Mouse (Mus musculus) CH12F3 (cell line): ENCODE results near the gene Tmem8b.

Source experiments
- in situ Hi-C: fragments of 300-500 bp; cut with MboI; formaldehyde crosslinking; loops from 2 replicates; pipeline ENCODE4 v1.14.3; 2020; ENCODE audit warnings: low sequenced_read_pairs

The Tmem8b gene

DNA sequence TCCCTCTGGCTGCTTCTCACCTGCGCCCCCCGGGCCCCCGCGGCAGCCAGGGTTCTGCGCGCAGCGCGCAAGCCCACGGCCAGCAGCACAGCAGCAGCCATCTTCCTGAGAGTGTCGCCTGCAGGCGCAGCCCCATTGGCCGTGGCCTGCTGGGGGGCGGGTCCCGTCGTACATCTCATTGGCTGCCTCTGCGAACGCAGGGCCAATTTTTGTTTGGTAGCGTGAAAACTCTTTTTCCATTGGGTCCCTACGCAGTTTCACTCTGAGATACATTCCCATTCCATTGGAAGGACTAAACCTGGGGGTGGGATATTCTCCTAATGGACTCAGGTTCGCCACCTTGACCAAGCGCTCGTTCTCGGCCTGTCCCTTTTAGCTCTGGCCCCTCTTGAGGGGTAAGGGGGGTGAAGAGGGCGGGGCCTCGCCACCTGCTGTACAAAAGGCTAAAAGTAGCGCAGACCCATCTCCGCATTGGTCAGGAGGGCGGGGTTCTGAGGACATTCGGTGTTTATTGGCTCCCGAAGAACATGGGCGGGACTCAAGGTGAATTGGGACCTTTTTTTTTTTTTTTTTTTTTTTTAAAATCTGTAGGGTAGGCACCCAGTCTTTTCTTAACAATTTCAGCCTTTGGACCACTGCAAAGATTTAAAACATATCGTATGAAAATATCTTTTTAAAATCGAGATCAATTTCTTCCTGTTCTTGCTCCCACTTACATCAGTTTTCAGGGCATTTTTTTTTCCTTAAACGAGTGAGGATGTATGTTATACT is 12.2 kb upstream of the Tmem8b start, which contains the start of gene Hint2:
Gene Hint2, minus strand, starts transcription at position 128 of the 771 bp plus-strand sequence.
- in situ Hi-C loops: no loop called here

DNA sequence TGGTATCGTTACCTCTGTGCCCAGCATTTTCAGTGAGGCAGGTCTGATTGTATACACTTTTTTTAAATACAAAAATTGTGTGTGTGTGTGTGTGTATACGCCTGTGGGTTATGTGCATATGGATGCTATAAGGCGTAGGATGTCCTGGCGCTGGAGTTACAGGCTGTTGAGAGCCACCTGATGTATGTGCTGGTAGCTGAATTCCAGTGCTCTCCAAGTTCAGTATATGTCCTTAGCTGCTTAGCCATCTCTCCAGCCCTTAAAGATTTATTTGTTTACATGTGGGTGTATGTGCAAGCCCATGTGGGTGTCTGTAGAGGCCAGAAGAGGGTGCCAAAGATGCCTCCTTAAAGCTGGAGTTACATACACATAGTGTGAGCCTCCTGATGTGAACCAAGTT is 11.6 kb upstream of the Tmem8b start:
- in situ Hi-C loops: no loop called here

DNA sequence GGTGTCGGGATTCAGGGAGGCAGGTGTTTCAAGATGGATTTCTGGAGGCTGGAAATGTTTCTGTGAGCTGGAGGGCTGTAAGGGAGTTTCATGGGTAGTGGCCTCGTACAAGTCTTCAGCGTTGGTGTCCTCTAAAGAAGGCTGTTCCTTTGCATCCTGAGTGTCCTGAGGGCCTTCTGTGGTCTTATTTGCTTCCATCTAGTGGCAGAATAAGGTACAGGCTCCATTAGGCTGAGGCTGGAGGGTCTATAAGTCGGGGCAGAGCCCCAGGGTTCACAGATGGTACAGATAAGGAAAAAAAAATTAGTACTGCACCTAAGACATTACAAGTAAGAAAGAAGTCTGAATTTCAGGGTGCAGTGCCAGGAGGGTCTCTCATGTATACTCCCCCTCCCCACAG is 2.4 kb upstream of the Tmem8b start:
- in situ Hi-C loops: no loop called here

DNA sequence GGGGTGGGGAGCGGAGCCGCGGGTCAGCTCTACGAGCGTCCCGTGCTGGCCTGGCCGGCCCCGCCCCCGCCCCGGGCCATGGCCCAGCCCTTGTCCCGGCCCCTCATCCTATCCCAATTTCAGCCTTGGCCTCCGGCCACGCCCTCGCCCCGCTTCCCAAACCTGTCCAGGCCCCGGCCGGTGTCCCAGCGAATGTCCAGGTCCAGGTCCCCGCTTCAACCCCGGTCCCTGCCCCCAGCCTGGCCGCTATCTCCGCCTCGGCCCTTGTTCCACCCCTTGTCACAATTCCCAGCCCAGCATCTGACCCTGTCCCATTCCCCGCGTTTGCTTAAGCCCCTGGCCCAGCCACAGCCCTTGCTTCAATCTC is 640 bp downstream of the Tmem8b start:
- in situ Hi-C loops: no loop called here

DNA sequence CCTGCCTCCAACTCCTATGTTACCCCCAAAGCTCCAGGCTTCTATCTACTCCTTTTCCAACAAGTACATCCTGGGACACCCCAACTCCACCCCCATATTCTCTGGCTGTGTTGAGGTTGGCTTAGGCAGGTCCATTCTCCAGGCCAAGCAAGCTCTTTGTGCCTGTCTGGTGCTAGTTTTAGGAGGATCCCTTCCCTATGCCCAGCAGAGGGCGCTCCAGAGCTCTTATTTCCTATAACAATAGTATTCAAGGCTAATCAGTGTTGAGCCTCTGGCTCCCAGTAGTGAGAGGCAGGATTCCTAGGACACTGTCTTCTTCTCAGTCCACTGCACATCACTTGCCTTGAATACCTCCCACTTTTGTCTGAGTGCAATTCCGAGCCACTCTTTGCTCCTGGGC is 3.3 kb downstream of the Tmem8b start:
- in situ Hi-C loops: no loop called here

DNA sequence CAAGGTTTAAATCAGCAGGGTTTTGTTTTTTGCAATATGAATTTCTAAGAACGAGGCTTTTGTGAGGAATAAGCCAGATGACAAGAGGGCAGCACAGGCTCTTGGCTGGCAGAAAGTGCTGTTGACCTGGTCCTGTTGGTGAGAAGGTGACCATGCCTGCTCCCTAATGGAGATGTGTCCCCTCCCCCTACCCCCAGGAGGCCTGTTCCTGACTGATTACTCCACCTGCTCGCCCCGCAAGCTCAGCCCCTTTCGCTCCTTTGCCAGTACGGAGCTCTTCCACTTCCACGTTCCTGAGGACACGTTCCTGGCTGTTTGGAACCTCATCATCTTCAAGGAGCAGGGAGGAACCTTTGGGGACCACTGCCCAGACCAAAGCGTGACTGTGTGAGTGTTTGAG is 4.9 kb downstream of the Tmem8b start:
- in situ Hi-C loops: no loop called here

DNA sequence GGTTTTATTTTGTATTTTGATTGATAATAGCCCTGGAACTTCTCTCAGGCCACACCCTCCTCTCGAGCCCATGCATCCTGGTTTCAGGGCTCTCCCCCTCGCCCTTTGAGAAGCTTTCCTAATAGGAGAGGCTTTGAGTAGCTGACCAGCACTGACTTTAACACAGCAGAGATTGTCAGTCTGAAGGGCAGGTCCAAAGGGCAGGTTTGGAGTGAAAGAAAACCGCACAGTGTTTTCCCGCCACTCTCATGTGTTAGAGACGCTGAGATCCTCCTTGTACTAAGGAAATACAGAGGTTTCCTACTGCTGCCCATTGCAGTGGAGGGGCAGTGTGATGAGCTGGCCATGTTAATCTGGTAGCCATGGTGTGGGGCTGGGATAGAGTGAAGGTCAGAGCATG is 6.2 kb downstream of the Tmem8b start:
- in situ Hi-C loops: no loop called here

DNA sequence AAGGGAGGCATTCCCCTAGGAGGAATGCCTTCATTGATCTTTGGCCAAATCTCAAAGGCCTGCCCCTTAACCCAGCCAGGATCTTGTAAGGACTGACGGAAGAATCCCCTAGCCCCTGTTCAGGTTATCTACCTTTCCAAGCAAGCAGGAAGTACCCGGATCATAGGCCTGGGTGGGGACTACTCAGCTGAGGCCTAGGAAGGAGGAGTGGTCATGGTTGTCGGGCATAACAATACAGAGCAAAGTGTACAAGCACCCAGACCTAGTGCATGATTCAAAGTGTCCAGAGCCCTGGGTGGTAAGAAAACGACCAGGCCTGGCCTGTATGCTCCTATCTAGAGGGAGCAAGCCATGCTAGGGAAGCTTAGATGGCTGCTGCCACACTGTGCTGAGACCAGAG is 6.8 kb downstream of the Tmem8b start:
- in situ Hi-C loops: no loop called here

DNA sequence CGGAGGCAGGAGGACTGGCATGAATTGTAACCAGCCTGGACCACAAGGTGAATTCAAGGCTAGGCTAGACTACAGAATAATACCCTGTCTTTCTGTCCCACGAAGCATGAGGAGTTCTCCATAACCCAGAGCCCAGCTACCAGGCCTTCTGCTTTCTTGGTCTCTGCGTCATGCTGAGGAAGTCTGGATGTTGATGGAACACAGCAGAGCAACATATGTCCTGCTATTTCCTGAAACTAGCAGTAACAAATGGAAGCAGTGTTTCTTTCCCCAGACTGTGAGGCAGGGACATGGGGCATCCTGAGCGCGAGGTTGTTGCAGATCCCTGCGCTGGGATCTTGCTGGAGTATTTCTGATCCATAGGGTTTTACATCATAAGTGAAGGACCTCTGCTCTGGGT is 9.8 kb downstream of the Tmem8b start:
- in situ Hi-C loops: no loop called here

DNA sequence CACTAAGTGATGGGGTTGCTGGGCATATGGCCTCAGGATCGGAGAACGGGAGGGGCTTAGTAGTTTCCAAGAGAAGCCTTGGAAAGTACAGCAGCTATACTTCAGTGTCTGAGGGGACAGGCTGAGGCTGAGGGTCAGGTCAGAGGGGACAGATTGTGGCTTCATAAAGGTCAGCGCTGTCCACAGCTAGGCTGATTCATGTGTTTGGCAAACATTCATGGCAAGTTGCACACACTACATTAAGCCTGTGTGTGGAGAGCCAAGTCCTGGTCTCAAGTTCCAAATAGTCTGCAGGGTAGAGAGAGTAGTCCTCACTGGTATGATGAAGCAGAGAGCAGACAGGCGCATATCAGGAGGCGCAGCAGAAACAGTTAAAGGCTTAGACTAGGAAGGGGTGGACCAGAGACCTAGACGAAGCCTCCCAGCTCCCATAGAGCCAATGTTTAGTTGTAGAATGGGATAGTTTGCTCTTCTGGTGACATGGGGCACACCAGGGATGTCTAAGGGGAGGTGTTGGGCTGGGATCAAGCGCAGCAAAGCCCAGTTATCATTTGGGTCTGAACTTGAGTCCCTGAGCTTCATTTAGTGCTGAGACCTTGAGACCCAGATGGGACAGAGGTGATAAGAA is 10.8 kb downstream of the Tmem8b start:
- in situ Hi-C loops: no loop called here

DNA sequence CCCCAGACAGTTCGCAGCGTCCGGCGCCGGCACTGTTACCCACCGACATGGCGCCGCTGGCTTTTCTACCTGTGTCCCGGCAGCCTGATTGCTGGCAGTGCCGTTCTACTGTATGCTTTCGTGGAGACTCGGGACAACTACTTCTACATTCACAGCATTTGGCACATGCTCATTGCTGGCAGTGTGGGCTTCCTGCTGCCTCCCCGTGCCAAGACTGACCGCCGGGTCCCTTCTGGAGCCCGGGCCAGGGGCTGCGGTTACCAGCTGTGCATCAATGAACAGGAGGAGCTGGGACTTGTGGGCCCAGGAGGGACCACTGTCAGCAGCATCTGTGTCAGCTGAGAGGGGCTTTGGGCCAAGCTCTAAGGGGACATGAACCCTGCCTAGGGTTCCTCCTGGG is 21.2 kb downstream of the Tmem8b start:
- in situ Hi-C loops: no loop called here

DNA sequence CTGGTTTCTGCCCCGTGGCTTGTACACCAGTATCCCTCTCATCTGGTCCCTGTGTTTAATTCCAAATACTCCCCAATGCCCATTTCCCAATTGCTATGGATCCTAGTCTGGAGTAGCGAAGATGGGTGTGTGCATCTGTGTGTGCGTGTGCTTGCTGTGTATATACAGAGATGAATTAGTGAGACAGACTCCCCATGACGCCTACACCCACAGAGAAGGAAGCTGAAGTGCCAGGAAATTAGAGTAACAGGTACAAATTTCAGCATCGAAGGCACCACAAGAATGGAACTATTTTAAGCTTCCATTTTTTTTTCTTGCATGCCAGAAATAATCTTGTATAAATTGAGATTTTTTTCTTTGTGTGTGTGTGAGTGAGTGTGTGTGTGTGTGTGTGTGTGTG is 22.3 kb downstream of the Tmem8b start:
- in situ Hi-C loops: no loop called here

DNA sequence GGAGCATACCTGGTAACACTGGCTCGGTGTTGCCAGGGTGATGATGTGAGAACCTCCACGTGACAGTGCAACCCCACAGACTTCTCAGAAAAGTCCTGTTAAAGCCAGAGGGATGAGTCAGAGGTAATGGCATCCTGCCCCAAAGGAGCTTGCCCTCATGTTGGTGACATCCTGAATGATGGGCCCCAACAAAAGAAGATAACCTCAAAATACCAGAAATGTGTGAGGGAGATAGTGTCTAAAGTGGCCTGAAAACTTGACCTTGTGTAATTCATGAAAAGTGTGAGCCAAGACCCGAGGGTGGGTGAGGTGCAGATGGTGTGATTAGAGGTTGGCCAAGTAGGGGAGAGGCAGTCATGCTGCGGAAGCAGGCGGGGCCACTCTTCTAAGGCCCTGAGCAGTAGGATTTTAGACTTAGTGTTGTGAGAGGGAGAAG is 25.1 kb downstream of the Tmem8b start:
- in situ Hi-C loops: no loop called here

DNA sequence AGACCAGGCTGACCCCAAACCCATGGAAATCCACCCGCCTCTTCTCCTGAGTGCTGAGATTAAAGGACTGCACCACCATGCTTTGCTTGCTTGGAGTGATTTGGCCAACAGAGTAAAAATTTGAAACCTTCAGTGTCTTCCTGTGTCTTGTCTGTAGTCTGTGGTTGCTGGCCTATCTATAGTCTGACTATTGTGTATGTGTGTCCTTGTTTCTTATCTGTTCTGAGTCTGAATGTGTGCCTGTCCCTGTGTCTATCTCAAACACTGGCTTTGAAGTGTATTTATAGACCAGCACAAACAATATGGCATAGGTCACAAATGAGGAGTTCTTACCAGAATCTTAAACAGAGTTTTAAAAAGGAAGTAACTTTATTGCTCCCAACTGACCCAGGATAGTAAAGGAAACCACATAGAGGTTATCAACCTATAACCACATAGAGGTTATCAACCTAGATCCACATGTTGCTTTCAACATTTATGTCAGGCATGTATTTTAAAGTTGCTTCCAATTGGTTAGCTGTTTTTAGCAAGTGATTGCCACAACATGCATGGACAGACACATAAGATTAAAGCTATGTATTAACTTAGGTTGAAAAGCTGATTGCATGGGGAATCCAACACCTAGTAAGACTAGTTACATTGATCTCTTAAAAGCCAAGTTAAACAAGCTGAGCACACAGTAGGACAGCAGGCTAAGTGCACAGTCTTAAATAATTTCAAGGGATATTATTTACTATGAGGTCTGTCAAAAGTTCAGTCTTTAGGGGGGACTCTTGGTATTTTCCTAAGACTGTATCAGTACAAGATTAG is 25.9 kb downstream of the Tmem8b start:
- in situ Hi-C loops: no loop called here

DNA sequence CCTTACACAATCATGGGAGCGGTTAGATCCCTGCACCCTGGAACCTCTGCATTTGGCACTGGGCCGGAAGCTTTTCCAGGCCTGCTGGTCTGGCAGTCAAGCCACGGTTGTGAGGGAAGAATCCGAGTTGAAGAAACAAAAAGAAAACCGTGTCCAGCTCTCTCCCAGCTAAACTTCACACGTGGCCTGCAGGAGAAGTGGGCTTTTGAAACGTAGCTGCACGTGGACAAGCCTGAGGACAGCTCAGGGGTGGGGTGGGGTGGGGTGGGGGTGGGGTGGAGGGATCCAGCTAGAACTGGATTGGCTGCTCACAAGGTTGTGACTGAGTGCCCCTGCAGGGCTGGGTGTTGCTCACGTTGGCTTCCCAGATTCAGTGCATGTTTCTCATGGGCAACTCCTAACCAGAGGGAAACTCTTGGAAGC is 26.5 kb downstream of the Tmem8b start:
- in situ Hi-C loops: no loop called here

DNA sequence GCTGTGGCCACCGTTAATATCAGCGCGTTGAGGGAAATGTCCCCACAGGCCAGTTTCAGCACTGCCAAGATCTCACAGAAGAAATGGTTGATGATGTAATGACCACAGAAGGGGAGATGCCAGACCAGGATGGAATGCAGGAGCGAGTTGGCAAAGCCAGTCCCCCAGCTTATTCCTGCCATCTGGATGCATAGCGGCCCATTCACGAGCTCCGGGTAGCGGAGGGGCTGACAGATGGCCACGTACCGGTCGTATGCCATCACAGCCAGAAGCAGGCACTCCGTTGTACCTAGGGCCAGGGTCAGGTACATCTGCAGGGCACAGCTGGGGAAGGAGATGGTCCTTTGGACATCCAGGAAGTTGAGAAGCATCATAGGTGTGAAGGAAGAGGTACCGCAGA is 27.8 kb downstream of the Tmem8b start:
- in situ Hi-C loops: no loop called here

DNA sequence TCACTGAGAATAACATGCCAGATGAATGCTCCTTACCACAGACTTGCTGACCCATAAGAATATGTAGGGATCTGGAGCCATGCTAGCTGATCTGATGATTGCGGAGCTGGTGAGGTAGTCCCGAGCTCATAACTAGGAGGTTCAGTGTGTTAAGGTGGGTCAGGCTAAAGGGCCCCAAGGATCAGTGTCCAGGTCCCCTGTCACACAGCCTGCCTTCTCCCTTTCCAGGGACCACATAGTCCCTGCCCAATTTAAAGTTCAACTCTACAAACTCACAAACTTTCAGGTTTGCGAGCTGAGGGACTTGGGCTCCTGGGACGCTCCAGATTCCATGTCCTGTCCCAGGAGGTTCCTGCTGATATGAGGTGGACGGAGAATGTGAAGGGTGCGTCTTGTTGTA is 31.9 kb downstream of the Tmem8b start, which contains the start of gene Olfr70:
Gene Olfr70, minus strand, starts transcription at position 101 of the 400 bp plus-strand sequence.
- in situ Hi-C loops: no loop called here

DNA sequence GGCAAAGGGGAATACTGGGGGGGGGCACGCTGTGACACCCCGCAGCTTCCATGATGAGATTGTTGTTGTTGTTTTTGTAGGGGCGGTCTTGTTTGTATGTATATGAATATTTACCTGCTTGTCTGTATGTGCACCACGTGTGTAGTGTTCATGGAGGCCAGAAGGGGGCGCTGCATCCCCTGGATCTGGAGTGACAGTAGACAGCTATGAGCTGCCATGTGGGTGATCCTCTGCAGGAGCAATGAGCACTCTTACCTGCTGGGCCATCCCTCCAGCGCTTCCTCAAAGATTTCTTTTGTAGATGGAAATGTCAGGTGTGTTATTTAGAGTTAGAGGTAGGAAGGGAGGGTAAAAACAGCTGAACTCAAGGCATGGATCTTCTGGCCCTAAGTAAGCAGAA is 34.7 kb downstream of the Tmem8b start:
- in situ Hi-C loops: no loop called here

DNA sequence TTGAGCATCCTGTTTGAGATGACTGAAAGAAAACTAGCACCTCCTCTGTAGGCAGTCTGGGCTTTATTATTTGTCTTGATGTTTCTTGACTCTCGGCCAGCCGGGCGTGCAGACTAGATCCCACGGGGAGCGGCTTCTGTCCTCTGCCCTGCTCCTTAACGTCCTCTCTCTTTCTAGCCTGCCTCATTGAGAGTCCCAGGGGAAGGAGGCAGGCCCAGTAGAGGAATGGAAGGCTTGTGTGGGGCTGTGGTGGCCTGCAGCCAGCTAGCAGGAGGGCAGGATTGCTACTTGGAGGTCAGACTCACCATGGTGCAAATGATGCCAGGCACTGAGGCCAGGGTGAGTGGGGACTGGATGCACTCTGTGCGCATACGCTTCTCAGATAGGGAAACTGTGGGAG is 35.1 kb downstream of the Tmem8b start:
- in situ Hi-C loops: no loop called here

DNA sequence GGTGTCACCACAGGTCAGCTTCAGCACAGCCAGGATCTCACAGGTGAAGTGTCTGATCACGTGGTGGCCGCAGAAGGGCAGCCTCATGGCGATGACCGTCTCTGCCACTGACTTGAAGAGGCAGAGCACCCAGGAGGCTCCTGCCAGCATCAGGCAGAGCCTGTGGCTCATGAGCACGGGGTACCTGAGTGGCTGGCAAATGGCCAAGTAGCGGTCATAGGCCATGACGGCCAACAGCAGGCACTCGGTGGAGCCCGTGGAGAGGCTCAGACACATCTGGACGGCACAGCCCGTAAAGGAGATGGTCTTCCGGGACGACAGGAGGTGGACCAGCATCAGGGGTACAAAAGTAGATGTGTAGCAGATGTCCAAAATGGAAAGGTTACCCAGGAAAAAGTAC is 37.2 kb downstream of the Tmem8b start:
- in situ Hi-C loops: no loop called here

DNA sequence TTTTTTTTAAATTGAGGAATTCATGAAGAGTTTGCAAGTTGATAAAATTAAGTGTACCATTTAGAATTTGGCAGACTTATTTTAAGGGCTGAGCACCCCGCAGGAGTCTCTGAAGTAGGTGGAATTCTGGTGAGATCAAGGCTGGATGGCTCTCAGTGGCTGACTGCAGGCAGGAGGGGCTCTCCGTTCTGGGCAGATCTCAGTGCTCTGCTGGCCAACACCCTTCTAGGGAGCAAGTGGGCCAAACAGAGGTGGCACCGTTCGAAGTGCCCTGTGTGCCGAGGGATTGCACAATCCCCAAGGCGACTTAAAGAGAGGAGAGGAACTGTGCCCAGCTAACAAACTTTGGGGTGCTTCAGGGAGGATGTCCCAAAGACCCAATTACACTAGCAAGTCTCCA is 41.1 kb downstream of the Tmem8b start, which contains the start of gene Olfr71:
Gene Olfr71, minus strand, starts transcription at position 387 of the 400 bp plus-strand sequence.
- in situ Hi-C loops: no loop called here

DNA sequence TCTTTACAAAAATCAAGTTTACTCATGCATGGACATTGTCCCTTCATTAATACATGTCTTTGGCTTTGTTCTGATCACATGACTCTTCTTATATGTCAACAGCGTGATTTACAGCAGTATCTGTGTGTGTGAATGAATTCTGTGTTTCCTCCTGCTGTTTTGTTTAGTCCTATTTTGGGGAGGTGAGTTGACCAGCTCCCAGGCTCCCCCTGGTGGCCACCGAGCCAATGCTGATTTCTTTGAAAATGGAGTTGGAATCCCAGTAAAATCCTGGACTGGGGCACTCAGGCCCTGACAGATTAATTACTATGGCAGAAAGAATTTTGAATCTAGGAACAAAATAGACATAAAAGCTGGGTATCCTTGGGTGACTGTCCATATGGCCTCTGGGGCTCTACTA is 43.0 kb downstream of the Tmem8b start:
- in situ Hi-C loops: no loop called here
